In the genomic region with DNA sequence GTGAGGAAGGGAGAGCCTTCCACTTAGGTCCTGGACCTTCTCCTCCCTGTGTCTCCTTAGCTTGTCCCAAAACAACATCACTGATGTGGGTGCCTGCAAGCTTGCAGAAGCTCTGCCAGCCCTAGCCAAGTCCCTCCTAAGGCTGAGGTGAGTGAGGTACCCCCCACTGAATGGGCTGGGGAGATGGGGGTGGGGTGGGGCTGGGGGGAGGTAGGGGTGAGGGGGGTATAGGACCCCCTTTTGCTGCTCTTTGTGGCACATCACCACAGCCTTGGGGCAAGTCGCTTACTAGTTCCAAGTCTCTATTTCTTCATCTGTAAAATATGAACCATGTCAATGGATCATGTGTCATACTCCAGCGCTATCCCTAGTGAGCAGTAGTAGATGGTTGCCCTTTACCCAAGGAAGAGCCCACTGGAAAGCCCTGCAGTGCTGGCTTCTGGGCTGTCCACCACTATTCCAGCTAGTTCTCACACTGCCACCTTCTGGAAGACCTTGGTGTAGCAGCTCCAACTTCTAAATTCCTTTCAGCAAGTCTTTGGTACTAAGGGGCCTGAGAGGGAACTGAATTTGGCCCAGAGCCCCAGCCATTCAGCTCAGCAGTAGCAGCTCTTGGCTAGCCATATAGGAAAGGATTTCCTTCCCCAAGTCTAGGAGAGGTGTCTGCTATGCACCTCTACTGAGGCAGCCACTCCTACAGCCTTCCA, we compare ENCODE assay signal across 8 mouse cellular contexts. TPM values are rescaled to one million over a fixed set of nuclear protein-coding genes. Genes with fewer than 3 reads are reported as not detected.
DNase-seq lines count a peak whose midpoint lies in the region; ATAC-seq lines count a peak whose summit lies in the region.
"Had no signal": no experiment of that assay in that cellular context is flagged by ENCODE, and none has a peak within 500 bp of the region (broad histone marks: within the 10 kb centered on the region; RNA-seq: fewer than 3 reads in every experiment).

No protein-coding gene starts in this region.

- no peak overlapping the region for H3K4me3 ChIP-seq in hindbrain, embryonic 12.5 days
- H3K4me3 ChIP-seq: myocyte had no signal

- peak; percentile 94 for DNase-seq in NIH3T3 (ENCODE audit: low read depth)
- DNase-seq in cerebellum, adult 18-20 months = peak; percentile 73 to 82
- DNase-seq in layer of hippocampus, adult 9-11 months = peak; percentile 78
- DNase-seq in lung, postnatal 4 days = peak; percentile 68 to 88
- DNase-seq in right cerebral cortex, postnatal 25 days = peak; percentile 66

- no peaks in the 10 kb centered on the region for H3K4me1 ChIP-seq in hindbrain, embryonic 12.5 days

- no peak overlapping the region for H3K27ac ChIP-seq in hindbrain, embryonic 12.5 days

- WGBS in hindbrain, embryonic 12.5 days = 40% methylated on average over 2 of the region's 2 CpGs

- H3K27me3 ChIP-seq in hindbrain, embryonic 12.5 days = no peaks in the 10 kb centered on the region

- H3K36me3 ChIP-seq in hindbrain, embryonic 12.5 days = no peaks in the 10 kb centered on the region

- ATAC-seq in frontal cortex, adult (ENCODE audit: low TSS enrichment) = peak; percentile 55
- peak; percentile 73 for ATAC-seq in hindbrain, embryonic 12.5 days (ENCODE audit: low FRiP score)

- H3K4me2 ChIP-seq in hindbrain, embryonic 12.5 days (replicated peaks) = no peak overlapping the region

- no peaks in the 10 kb centered on the region for H3K9me3 ChIP-seq in hindbrain, embryonic 12.5 days (replicated peaks)

- H3K9ac ChIP-seq in hindbrain, embryonic 12.5 days = no peak overlapping the region

RNA-seq across cellular contexts. Expression of a gene that starts 21.8 kb away (rescaled TPM):
- 22.2 and 27.6 TPM in 2 replicates for polyA plus RNA-seq in hindbrain, embryonic 12.5 days (2016; fragmentation: Nextera tagmentation; extraction: Ambion mirVana)

RNA-seq across cellular contexts. Expression of a gene that starts 24.1 kb away (rescaled TPM):
- 51.4 and 55.5 TPM in 2 replicates for polyA plus RNA-seq in hindbrain, embryonic 12.5 days (2016; fragmentation: Nextera tagmentation; extraction: Ambion mirVana)

RNA-seq across cellular contexts. Expression of a gene that starts 41.2 kb away (rescaled TPM):
- polyA plus RNA-seq in hindbrain, embryonic 12.5 days (2016; fragmentation: Nextera tagmentation; extraction: Ambion mirVana) = 0.35 and 0.37 TPM in 2 replicates
